Mouse (Mus musculus) limb, embryonic 14.5 days (tissue): ENCODE results near the gene Tesk2. TPM values are rescaled to one million over a fixed set of nuclear protein-coding genes. Genes with fewer than 3 reads are reported as not detected.

Experiments used
- ATAC-seq: fragments of 200-750 bp; cut with Nextera tagmentation; 2 replicates; pipeline ENCODE4 v1.8.0; 2017; ENCODE audit warnings: low read depth, moderate number of reproducible peaks, moderate TSS enrichment; ENCODE audit not compliant: low FRiP score
- DNase-seq: peaks from one replicate; pipeline ENCODE4 v3.0.0-alpha.2; 2015; ENCODE audit warnings: low spot score
- H3K27ac ChIP-seq: fragments of 300-500 bp; sonication (generic); replicated peaks from 2 replicates; pipeline ENCODE4 v1.5.1; 2014; ENCODE audit warnings: low read depth, mild to moderate bottlenecking, low read length, moderate library complexity, mixed read lengths
- H3K27me3 ChIP-seq: fragments of 300-500 bp; sonication (generic); 2 replicates; pipeline ENCODE4 v1.6.1; 2014; ENCODE audit warnings: low read length, mixed read lengths; ENCODE audit not compliant: control insufficient read depth, insufficient read depth
- H3K36me3 ChIP-seq: fragments of 300-500 bp; sonication (generic); 2 replicates; pipeline ENCODE4 v1.6.1; 2014; ENCODE audit warnings: mild to moderate bottlenecking, low read length, moderate library complexity, mixed read lengths; ENCODE audit not compliant: control insufficient read depth, insufficient read depth
- H3K4me1 ChIP-seq: fragments of 300-500 bp; sonication (generic); 2 replicates; pipeline ENCODE4 v1.6.1; 2014; ENCODE audit warnings: antibody characterized with exemption, low read length, mixed read lengths; ENCODE audit not compliant: control insufficient read depth, insufficient read depth
- H3K4me2 ChIP-seq: fragments of 300-500 bp; sonication (generic); replicated peaks from 2 replicates; pipeline ENCODE4 v1.6.1; 2014; ENCODE audit warnings: low read depth, mild to moderate bottlenecking, low read length, moderate library complexity; ENCODE audit not compliant: severe bottlenecking
- H3K4me3 ChIP-seq: fragments of 300-500 bp; sonication (generic); replicated peaks from 2 replicates; pipeline ENCODE4 v1.5.1; 2014; ENCODE audit warnings: low read length
- H3K9ac ChIP-seq: fragments of 300-500 bp; sonication (generic); 2 replicates; pipeline ENCODE4 v1.6.1; 2014; ENCODE audit warnings: mild to moderate bottlenecking, low read depth, low read length, moderate library complexity; ENCODE audit not compliant: severe bottlenecking
- H3K9me3 ChIP-seq: fragments of 300-500 bp; sonication (generic); 2 replicates; pipeline ENCODE4 v1.6.1; 2016; ENCODE audit warnings: low read length; ENCODE audit not compliant: control insufficient read depth
- POLR2A ChIP-seq: fragments of 200-500 bp; IDR thresholded peaks from 2 replicates; pipeline ENCODE4 v1.8.0; 2012; ENCODE audit warnings: inconsistent platforms, mild to moderate bottlenecking, moderate library complexity, borderline replicate concordance; ENCODE audit not compliant: insufficient read depth, insufficient read length; ENCODE audit errors: extremely low read depth
- WGBS: fragments of 180-500 bp; shearing (Covaris S2); extraction: QIAGEN DNeasy Blood & Tissue Kit; methylation state at CpG from one replicate; pipeline ENCODE4 v1.1.7; 2014; 5-methylcytosine and 5-hydroxymethylcytosine counted together
- polyA plus RNA-seq, 2 experiments: library from polyadenylated mRNA; depleted of rRNA in 1 of 2; stranded (reverse) in 1 of 2; unstranded in 1 of 2; fragments of >200 nt; fragmentation: Nextera tagmentation in 1 of 2; extraction: Ambion mirVana in 1 of 2; gene quantifications; 2 replicates each; pipeline versions ENCODE4 v1.2.1 to v1.2.3; 2012 to 2014

Gene Tesk2
- polyA plus RNA-seq, 2 experiments, result 7.3 to 10.3 TPM

- Histone ChIP-seq H3K4me2 (no peak overlapping the region), H3K36me3 (no peaks in the 10 kb centered on the region), H3K27me3 (no peaks in the 10 kb centered on the region), H3K9ac (no peak overlapping the region), H3K4me3 (no peak overlapping the region), H3K9me3 (no peaks in the 10 kb centered on the region), H3K27ac (no peak overlapping the region), H3K4me1 (no peaks in the 10 kb centered on the region)
- no peak for ATAC-seq
- no peak for TF ChIP-seq POLR2A
- WGBS, result 85% methylated on average over 6 of the region's 6 CpGs
- no peak for DNase-seq
Observed at GRCm38 (mm10) chr4:116840841-116841240, 120.1 kb downstream of the Tesk2 start.

GRCm38 (mm10) chr4:116844324-116844723, 123.6 kb downstream of the Tesk2 start:
- no peaks in the 10 kb centered on the region for H3K36me3 ChIP-seq
- H3K4me2 ChIP-seq, result no peak overlapping the region
- DNase-seq, result no peak
- H3K4me1 ChIP-seq, result no peaks in the 10 kb centered on the region
- H3K4me3 ChIP-seq, result no peak overlapping the region
- WGBS, result 99% methylated on average over 3 of the region's 3 CpGs
- no peak for TF ChIP-seq POLR2A
- H3K27me3 ChIP-seq, result no peaks in the 10 kb centered on the region
- no peak overlapping the region for H3K9ac ChIP-seq
- no peaks in the 10 kb centered on the region for H3K9me3 ChIP-seq
- H3K27ac ChIP-seq, result no peak overlapping the region
- no peak for ATAC-seq

- no peak for TF ChIP-seq POLR2A
- ATAC-seq, result no peak
- Histone ChIP-seq H3K9me3 (no peaks in the 10 kb centered on the region), H3K4me2 (no peak overlapping the region), H3K4me1 (no peaks in the 10 kb centered on the region), H3K36me3 (no peaks in the 10 kb centered on the region), H3K27ac (no peak overlapping the region), H3K27me3 (no peaks in the 10 kb centered on the region), H3K4me3 (no peak overlapping the region), H3K9ac (no peak overlapping the region)
- WGBS, result 65% methylated on average over 3 of the region's 3 CpGs
- no peak for DNase-seq
Observed at GRCm38 (mm10) chr4:116849901-116850300, 129.2 kb downstream of the Tesk2 start.

GRCm38 (mm10) chr4:116854286-116854685, 133.5 kb downstream of the Tesk2 start:
- no peak overlapping the region for H3K9ac ChIP-seq
- H3K9me3 ChIP-seq, result no peaks in the 10 kb centered on the region
- no peak overlapping the region for H3K4me2 ChIP-seq
- H3K27ac ChIP-seq, result no peak overlapping the region
- no peak overlapping the region for H3K4me3 ChIP-seq
- 13% methylated on average over 2 of the region's 2 CpGs for WGBS
- DNase-seq, result no peak
- H3K36me3 ChIP-seq, result no peaks in the 10 kb centered on the region
- TF ChIP-seq POLR2A, result no peak
- no peaks in the 10 kb centered on the region for H3K27me3 ChIP-seq
- H3K4me1 ChIP-seq, result no peaks in the 10 kb centered on the region
- ATAC-seq, result no peak

Other genes with a start within 250 kb of the Tesk2 start
- gene Ipp, start 213.4 kb upstream of the Tesk2 start, polyA plus RNA-seq (2012; rRNA removed), result 5.6 and 6.1 TPM in 2 replicates
- gene Ipp, start 213.4 kb upstream of the Tesk2 start, polyA plus RNA-seq (2014; fragmentation: Nextera tagmentation; extraction: Ambion mirVana), result 3.1 and 3.9 TPM in 2 replicates
- gene Tmem69, start 165.0 kb upstream of the Tesk2 start, polyA plus RNA-seq (2012; rRNA removed), result 10.2 and 12.6 TPM in 2 replicates
- 20.6 and 21.9 TPM in 2 replicates for gene Tmem69, start 165.0 kb upstream of the Tesk2 start, polyA plus RNA-seq (2014; fragmentation: Nextera tagmentation; extraction: Ambion mirVana)
- gene Gpbp1l1, start 163.3 kb upstream of the Tesk2 start, polyA plus RNA-seq (2012; rRNA removed), result 45.4 and 60.0 TPM in 2 replicates
- 38.0 and 42.0 TPM in 2 replicates for gene Gpbp1l1, start 163.3 kb upstream of the Tesk2 start, polyA plus RNA-seq (2014; fragmentation: Nextera tagmentation; extraction: Ambion mirVana)
- gene Ccdc17, start 124.3 kb upstream of the Tesk2 start, polyA plus RNA-seq (2012; rRNA removed), result 4.9 and 5.3 TPM in 2 replicates
- 3.9 and 4.1 TPM in 2 replicates for gene Ccdc17, start 124.3 kb upstream of the Tesk2 start, polyA plus RNA-seq (2014; fragmentation: Nextera tagmentation; extraction: Ambion mirVana)
- 95.9 and 153 TPM in 2 replicates for gene Nasp, start 93.0 kb upstream of the Tesk2 start, polyA plus RNA-seq (2012; rRNA removed)
- 132 and 140 TPM in 2 replicates for gene Nasp, start 93.0 kb upstream of the Tesk2 start, polyA plus RNA-seq (2014; fragmentation: Nextera tagmentation; extraction: Ambion mirVana)
- gene Akr1a1, start 69.3 kb upstream of the Tesk2 start, polyA plus RNA-seq (2012; rRNA removed), result 676 and 711 TPM in 2 replicates
- gene Akr1a1, start 69.3 kb upstream of the Tesk2 start, polyA plus RNA-seq (2014; fragmentation: Nextera tagmentation; extraction: Ambion mirVana), result 826 and 834 TPM in 2 replicates
- gene Prdx1, start 35.4 kb upstream of the Tesk2 start, polyA plus RNA-seq (2012; rRNA removed), result 336 and 418 TPM in 2 replicates
- 1,041 and 1,088 TPM in 2 replicates for gene Prdx1, start 35.4 kb upstream of the Tesk2 start, polyA plus RNA-seq (2014; fragmentation: Nextera tagmentation; extraction: Ambion mirVana)
- 18.1 and 18.4 TPM in 2 replicates for gene Mmachc, start 12.5 kb upstream of the Tesk2 start, polyA plus RNA-seq (2012; rRNA removed)
- 7.6 and 9.0 TPM in 2 replicates for gene Mmachc, start 12.5 kb upstream of the Tesk2 start, polyA plus RNA-seq (2014; fragmentation: Nextera tagmentation; extraction: Ambion mirVana)
- gene Ccdc163, start 12.4 kb upstream of the Tesk2 start, polyA plus RNA-seq (2012; rRNA removed), result 53.7 and 70.4 TPM in 2 replicates
- 21.2 and 24.3 TPM in 2 replicates for gene Ccdc163, start 12.4 kb upstream of the Tesk2 start, polyA plus RNA-seq (2014; fragmentation: Nextera tagmentation; extraction: Ambion mirVana)
- 44.1 and 44.6 TPM in 2 replicates for gene Toe1, start 86.7 kb downstream of the Tesk2 start, polyA plus RNA-seq (2012; rRNA removed)
- gene Toe1, start 86.7 kb downstream of the Tesk2 start, polyA plus RNA-seq (2014; fragmentation: Nextera tagmentation; extraction: Ambion mirVana), result 35.9 TPM in 2 replicates
- 26.8 and 28.2 TPM in 2 replicates for gene Mutyh, start 86.8 kb downstream of the Tesk2 start, polyA plus RNA-seq (2012; rRNA removed)
- gene Mutyh, start 86.8 kb downstream of the Tesk2 start, polyA plus RNA-seq (2014; fragmentation: Nextera tagmentation; extraction: Ambion mirVana), result 10.2 and 11.0 TPM in 2 replicates
- gene Hpdl, start 100.8 kb downstream of the Tesk2 start, polyA plus RNA-seq (2012; rRNA removed), result 0.57 and 0.79 TPM in 2 replicates
- gene Hpdl, start 100.8 kb downstream of the Tesk2 start, polyA plus RNA-seq (2014; fragmentation: Nextera tagmentation; extraction: Ambion mirVana), result 0.39 and 1.1 TPM in 2 replicates
- 1.0 and 1.2 TPM in 2 replicates for gene Zswim5, start 156.4 kb downstream of the Tesk2 start, polyA plus RNA-seq (2012; rRNA removed)
- 0.23 and 0.58 TPM in 2 replicates for gene Zswim5, start 156.4 kb downstream of the Tesk2 start, polyA plus RNA-seq (2014; fragmentation: Nextera tagmentation; extraction: Ambion mirVana)